Mouse (Mus musculus) frontal cortex, postnatal 14 days (tissue): ENCODE data around the gene Ccl1.
A peak's percentile ranks its signal among the peaks of the same experiment; 100 is the strongest.

Experiments
- DNase-seq, 2 experiments: peaks; one replicate each; pipeline ENCODE4 v3.0.0; 2022; ENCODE audit warnings: low spot score in 2 of 2

The Ccl1 gene

GRCm38 (mm10) chr11:82206960-82207488 is 98.5 kb downstream of the Ccl1 start:
- DNase-seq: no peak

- no peak for DNase-seq
Measured at GRCm38 (mm10) chr11:82205221-82205620, 100.3 kb downstream of the Ccl1 start.

GRCm38 (mm10) chr11:82203706-82204105 is 101.8 kb downstream of the Ccl1 start:
- DNase-seq: no peak

GRCm38 (mm10) chr11:82197774-82198173 is 107.7 kb downstream of the Ccl1 start:
- no peak for DNase-seq

GRCm38 (mm10) chr11:82194980-82195379 is 110.5 kb downstream of the Ccl1 start:
- no peak for DNase-seq

GRCm38 (mm10) chr11:82193826-82194225 is 111.7 kb downstream of the Ccl1 start:
- DNase-seq: no peak

- no peak for DNase-seq
Measured at GRCm38 (mm10) chr11:82189782-82190563, 115.5 kb downstream of the Ccl1 start.

- DNase-seq: no peak
Measured at GRCm38 (mm10) chr11:82185684-82186083, 119.8 kb downstream of the Ccl1 start.

- no peak for DNase-seq
Measured at GRCm38 (mm10) chr11:82183281-82183935, 122.1 kb downstream of the Ccl1 start.

- no peak for DNase-seq
Measured at GRCm38 (mm10) chr11:82182401-82182800, 123.1 kb downstream of the Ccl1 start.

- no peak for DNase-seq
Measured at GRCm38 (mm10) chr11:82181331-82181730, 124.2 kb downstream of the Ccl1 start.

GRCm38 (mm10) chr11:82178161-82178560 is 127.3 kb downstream of the Ccl1 start:
- DNase-seq: no peak

GRCm38 (mm10) chr11:82177711-82178110 is 127.8 kb downstream of the Ccl1 start:
- DNase-seq: no peak

- DNase-seq: peak; percentile 50 to 60
Measured at GRCm38 (mm10) chr11:82174794-82175193, 130.7 kb downstream of the Ccl1 start.

GRCm38 (mm10) chr11:82173491-82173890 is 132.0 kb downstream of the Ccl1 start:
- no peak for DNase-seq

- no peak for DNase-seq
Measured at GRCm38 (mm10) chr11:82171316-82172071, 134.0 kb downstream of the Ccl1 start.

GRCm38 (mm10) chr11:82169456-82169855 is 136.0 kb downstream of the Ccl1 start:
- no peak for DNase-seq

- DNase-seq: no peak
Measured at GRCm38 (mm10) chr11:82168308-82168707, 137.2 kb downstream of the Ccl1 start.

GRCm38 (mm10) chr11:82163285-82163684 is 142.2 kb downstream of the Ccl1 start:
- no peak for DNase-seq

- DNase-seq: no peak
Measured at GRCm38 (mm10) chr11:82159126-82159525, 146.4 kb downstream of the Ccl1 start.

GRCm38 (mm10) chr11:82139492-82140094 is 165.9 kb downstream of the Ccl1 start:
- no peak for DNase-seq

- DNase-seq: no peak
Measured at GRCm38 (mm10) chr11:82136196-82136595, 169.3 kb downstream of the Ccl1 start.
